Mouse (Mus musculus) forelimb bud, embryonic 11.5 days (tissue): ENCODE results near the gene Cbx3.

Source experiments
- DNase-seq: peaks from one replicate; pipeline ENCODE4 v3.0.0-alpha.2; 2012; ENCODE audit warnings: low read depth, low spot score

Cbx3 gene

GRCm38 (mm10) chr6:51523807-51524320 is 53.7 kb downstream of the Cbx3 start, which contains the start of gene Snx10:
Gene Snx10 (plus strand): TSS chr6:51523901.
- peak; percentile 35 for DNase-seq

GRCm38 (mm10) chr6:51524321-51524931 is 54.3 kb downstream of the Cbx3 start:
- DNase-seq: peak; percentile 61

GRCm38 (mm10) chr6:51525001-51525400 is 54.8 kb downstream of the Cbx3 start:
- DNase-seq: no peak

- no peak for DNase-seq
Observed at GRCm38 (mm10) chr6:51529457-51529856, 59.3 kb downstream of the Cbx3 start.
